In the genomic region with DNA sequence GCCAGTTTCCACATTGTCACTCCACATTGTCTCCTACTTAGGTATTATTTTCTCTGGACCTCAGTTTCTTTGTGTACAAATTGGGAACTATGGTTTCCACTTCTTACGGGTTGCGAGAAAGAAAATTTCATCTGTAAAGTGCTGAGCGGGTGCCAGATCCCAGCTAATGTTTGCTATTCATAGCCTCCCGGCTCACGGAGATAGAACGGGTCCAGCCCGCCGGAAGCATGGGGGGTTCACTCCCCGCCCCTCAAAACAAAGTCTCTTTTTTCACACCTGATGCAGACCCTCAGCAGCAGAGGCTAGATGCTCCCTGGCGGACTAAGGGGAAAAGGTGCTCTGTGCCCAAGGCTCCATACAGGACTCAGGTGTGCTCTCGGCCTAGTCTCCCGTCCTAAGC, we compare ENCODE assay signal across 8 mouse cellular contexts. TPM values are rescaled to one million over a fixed set of nuclear protein-coding genes. Genes with fewer than 3 reads are reported as not detected.
DNase-seq lines count a peak whose midpoint lies in the region; ATAC-seq and TF ChIP-seq lines count a peak whose summit lies in the region.

No protein-coding gene starts in this region.

- in situ Hi-C loops in ES-E14 (cut with MboI; ENCODE audit: low sequenced_read_pairs in 2 of 2, unreplicated experiment in 2 of 2), result loop anchor here (10.0 to 25.0 kb wide), 2 partner anchors 396 to 519 kb away; no protein-coding TSS in a partner anchor

- TF ChIP-seq EP300 in heart, postnatal 0 days (IDR thresholded peaks at IDR 0.05; ENCODE audit: low read depth), result no peak

- no peak for DNase-seq in heart, postnatal 4 days
- DNase-seq in ES-E14 (ENCODE audit: low read depth, low spot score), result no peak
- DNase-seq in heart, postnatal 0 days (ENCODE audit: low spot score), result no peak
- no peak for DNase-seq in embryo, embryonic 10.5 days (ENCODE audit: low spot score)
- no peak for DNase-seq in gastrocnemius, postnatal 25 days
- DNase-seq in thymus, adult 18-20 months, result no peak

- H3K4me3 ChIP-seq in heart, embryonic 15.5 days, result peak overlapping the region; percentile 63
- H3K4me3 ChIP-seq in ES-E14 (ENCODE audit: insufficient read depth in 1 of 2, low read depth in 1 of 2, low read length in 2 of 2, poor library complexity in 1 of 2, severe bottlenecking in 1 of 2), result peak overlapping the region; percentile 81 to 94
- H3K4me3 ChIP-seq in heart, postnatal 0 days (ENCODE audit: low read depth, low read length), result peak overlapping the region; percentile 83
- peak overlapping the region; percentile 81 for H3K4me3 ChIP-seq in midbrain, embryonic 12.5 days

- ATAC-seq in heart, embryonic 15.5 days (replicated peaks; ENCODE audit: insufficient number of reproducible peaks, insufficient read depth, low FRiP score, low read depth), result no peak
- no peak for ATAC-seq in heart, postnatal 0 days (ENCODE audit: insufficient read depth, low read depth)
- no peak for ATAC-seq in midbrain, embryonic 12.5 days (ENCODE audit: low FRiP score, low read depth)

- no peaks in the 10 kb centered on the region for H3K9me3 ChIP-seq in heart, embryonic 15.5 days (replicated peaks)
- H3K9me3 ChIP-seq in ES-E14 (ENCODE audit: control insufficient read depth, insufficient read depth, low read depth, low read length), result no peaks in the 10 kb centered on the region
- H3K9me3 ChIP-seq in heart, postnatal 0 days (replicated peaks; ENCODE audit: control insufficient read depth, low read length), result no peaks in the 10 kb centered on the region
- no peaks in the 10 kb centered on the region for H3K9me3 ChIP-seq in midbrain, embryonic 12.5 days

- WGBS in heart, embryonic 15.5 days, result 2% methylated on average over 12 of the region's 12 CpGs
- WGBS in heart, postnatal 0 days, result 3% methylated on average over 12 of the region's 12 CpGs
- 8% methylated on average over 12 of the region's 12 CpGs for WGBS in midbrain, embryonic 12.5 days

- peaks cover 25% of the 10 kb centered on the region for H3K4me1 ChIP-seq in heart, embryonic 15.5 days (replicated peaks)
- H3K4me1 ChIP-seq in ES-E14 (ENCODE audit: control insufficient read depth in 2 of 2, insufficient read depth in 2 of 2, low read length in 2 of 2, poor library complexity in 1 of 2), result peaks cover 0 to 9% of the 10 kb centered on the region in 2 experiments; a peak in 2 of 4 replicates
- peaks cover 16% of the 10 kb centered on the region for H3K4me1 ChIP-seq in heart, postnatal 0 days (ENCODE audit: control insufficient read depth, insufficient read depth)
- H3K4me1 ChIP-seq in midbrain, embryonic 12.5 days, result peaks cover 35% of the 10 kb centered on the region

- TF ChIP-seq CTCF in heart, postnatal 0 days (IDR thresholded peaks at IDR 0.05; ENCODE audit: low read depth), result no peak

- H3K9ac ChIP-seq in heart, embryonic 15.5 days, result peak overlapping the region; percentile 61
- H3K9ac ChIP-seq in ES-E14 (ENCODE audit: insufficient read depth, low read depth, low read length, poor library complexity, severe bottlenecking), result peak overlapping the region; percentile 67
- H3K9ac ChIP-seq in heart, postnatal 0 days (replicated peaks; ENCODE audit: low read depth, low read length), result 0 out of 2 replicates have a peak overlapping the region, but pooled peaks have one; percentile 65
- H3K9ac ChIP-seq in midbrain, embryonic 12.5 days (replicated peaks), result peak overlapping the region; percentile 88

- H3K36me3 ChIP-seq in heart, embryonic 15.5 days, result no peaks in the 10 kb centered on the region
- no peaks in the 10 kb centered on the region for H3K36me3 ChIP-seq in ES-E14 (ENCODE audit: control insufficient read depth, insufficient read depth, low read length, poor library complexity, severe bottlenecking)
- H3K36me3 ChIP-seq in heart, postnatal 0 days (replicated peaks; ENCODE audit: control insufficient read depth, insufficient read depth, low read length), result no peaks in the 10 kb centered on the region
- H3K36me3 ChIP-seq in midbrain, embryonic 12.5 days, result no peaks in the 10 kb centered on the region

- H3K27ac ChIP-seq in heart, embryonic 15.5 days, result no peak overlapping the region
- H3K27ac ChIP-seq in ES-E14 (ENCODE audit: insufficient read depth, low read depth, low read length, poor library complexity, severe bottlenecking), result no peak overlapping the region
- H3K27ac ChIP-seq in heart, postnatal 0 days (ENCODE audit: low read depth), result no peak overlapping the region
- no peak overlapping the region for H3K27ac ChIP-seq in midbrain, embryonic 12.5 days (replicated peaks)

- H3K4me2 ChIP-seq in heart, embryonic 15.5 days, result peak overlapping the region; percentile 97
- peak overlapping the region; percentile 100 for H3K4me2 ChIP-seq in heart, postnatal 0 days (ENCODE audit: low read depth, low read length)
- H3K4me2 ChIP-seq in midbrain, embryonic 12.5 days (replicated peaks), result peak overlapping the region; percentile 99

- peaks cover 74% of the 10 kb centered on the region for H3K27me3 ChIP-seq in heart, embryonic 15.5 days
- peaks cover 69% of the 10 kb centered on the region for H3K27me3 ChIP-seq in heart, postnatal 0 days (ENCODE audit: control insufficient read depth, insufficient read depth, low read length)
- peaks cover 66% of the 10 kb centered on the region for H3K27me3 ChIP-seq in midbrain, embryonic 12.5 days

TF ChIP-seq in ES-E14, 5 proteins besides CTCF, POLR2A, EP300 and RAD21:
- TF ChIP-seq ZNF384 (IDR thresholded peaks at IDR 0.05; ENCODE audit: low read depth, low read length) (no peak), HCFC1 (IDR thresholded peaks at IDR 0.05; ENCODE audit: borderline replicate concordance, insufficient read depth, low read length) (no peak), ZC3H11A (IDR thresholded peaks at IDR 0.05; ENCODE audit: borderline replicate concordance, low read depth, low read length) (no peak), MAFK (IDR thresholded peaks at IDR 0.05; ENCODE audit: insufficient read depth, low read depth, low read length) (no peak)

RNA-seq across cellular contexts. Expression of gene Mmp17, which starts 0.6 kb away (rescaled TPM):
- 1.3 and 2.0 TPM in 2 replicates for polyA plus RNA-seq in heart, embryonic 15.5 days (2015; fragmentation: Nextera tagmentation; extraction: Ambion mirVana)
- total RNA-seq in heart, postnatal 4 days (2021), result 1 to 10 TPM; 1.0 to 1.5 TPM
- 6.7 and 15.8 TPM in 2 replicates for total RNA-seq in ES-E14 (2012; rRNA removed)
- 0.43 and 2.6 TPM in 2 replicates for total RNA-seq in heart, postnatal 0 days (2014; rRNA removed; ENCODE audit: low replicate concordance)
- polyA plus RNA-seq in heart, postnatal 0 days (2015; fragmentation: Nextera tagmentation; extraction: Ambion mirVana), result 0.41 TPM in 2 replicates
- 8.9 and 9.4 TPM in 2 replicates for polyA plus RNA-seq in midbrain, embryonic 12.5 days (2016; fragmentation: Nextera tagmentation; extraction: Ambion mirVana)
- under 1 TPM; 0.33 to 0.43 TPM for total RNA-seq in gastrocnemius, postnatal 25 days (2021)
